Comparison of ENCODE assay signal across 12 mouse cellular contexts in genomic region chr5:105498429-105499000, GRCm38 (mm10). TPM values are rescaled to one million over a fixed set of nuclear protein-coding genes. Genes with fewer than 3 reads are reported as not detected.
DNase-seq lines count a peak whose midpoint lies in the region; ATAC-seq and TF ChIP-seq lines count a peak whose summit lies in the region.
"Had no signal": no experiment of that assay in that cellular context is flagged by ENCODE, and none has a peak within 500 bp of the region (broad histone marks: within the 10 kb centered on the region; RNA-seq: fewer than 3 reads in every experiment).

No protein-coding gene starts in this region.

- H3K4me2 ChIP-seq in forebrain, embryonic 16.5 days (ENCODE audit: low read length) = no peak overlapping the region
- no peak overlapping the region for H3K4me2 ChIP-seq in neural tube, embryonic 13.5 days
- H3K4me2 ChIP-seq in liver, postnatal 0 days (ENCODE audit: low read depth, low read length) = no peak overlapping the region
- H3K4me2 ChIP-seq: embryonic facial prominence, embryonic 13.5 days had no signal

- H3K36me3 ChIP-seq in ES-E14 (ENCODE audit: control insufficient read depth, insufficient read depth, low read length, poor library complexity, severe bottlenecking) = no peaks in the 10 kb centered on the region
- no peaks in the 10 kb centered on the region for H3K36me3 ChIP-seq in forebrain, embryonic 16.5 days (ENCODE audit: control insufficient read depth, insufficient read depth)
- no peaks in the 10 kb centered on the region for H3K36me3 ChIP-seq in neural tube, embryonic 13.5 days
- no peaks in the 10 kb centered on the region for H3K36me3 ChIP-seq in liver, postnatal 0 days (replicated peaks; ENCODE audit: insufficient read depth, low read length)
- H3K36me3 ChIP-seq: embryonic facial prominence, embryonic 13.5 days had no signal

- no peak for DNase-seq in gastrocnemius, adult 2 months
- DNase-seq in gastrocnemius, postnatal 14 days = no peak
- no peak for DNase-seq in ES-E14 (ENCODE audit: low read depth, low spot score)
- no peak for DNase-seq in spleen, adult 12 weeks (ENCODE audit: low spot score)
- no peak for DNase-seq in liver, postnatal 0 days
- no peak for DNase-seq in cerebellum, postnatal 25 days
- DNase-seq: gastrocnemius, postnatal 25 days; kidney, postnatal 36 days had no signal

- 12% methylated on average over 4 of the region's 4 CpGs for WGBS in forebrain, embryonic 16.5 days
- WGBS in neural tube, embryonic 13.5 days = 25% methylated on average over 4 of the region's 4 CpGs
- 60% methylated on average over 4 of the region's 4 CpGs for WGBS in liver, postnatal 0 days (ENCODE audit: insufficient replicate concordance)

- no peak for TF ChIP-seq CTCF in gastrocnemius, adult 2 months (IDR thresholded peaks at IDR 0.05)
- no peak for TF ChIP-seq CTCF in liver, postnatal 0 days (IDR thresholded peaks at IDR 0.05; ENCODE audit: low read depth)

- no peak overlapping the region for H3K9ac ChIP-seq in ES-E14 (ENCODE audit: insufficient read depth, low read depth, low read length, poor library complexity, severe bottlenecking)
- no peak overlapping the region for H3K9ac ChIP-seq in forebrain, embryonic 16.5 days (replicated peaks; ENCODE audit: low read depth, low read length)
- no peak overlapping the region for H3K9ac ChIP-seq in neural tube, embryonic 13.5 days
- no peak overlapping the region for H3K9ac ChIP-seq in liver, postnatal 0 days (replicated peaks)
- H3K9ac ChIP-seq: embryonic facial prominence, embryonic 13.5 days had no signal

- intact Hi-C loops in gastrocnemius, adult 2 months (cut with DNase I) = loop anchor here (5.0 to 10.0 kb wide), 2 partner anchors 91 to 376 kb away; partner anchors contain the start of gene Zfp326
- intact Hi-C loops in gastrocnemius, postnatal 14 days (cut with DNase I; ENCODE audit: low total_unique reads) = no loop called here

- no peak overlapping the region for H3K4me3 ChIP-seq in gastrocnemius, adult 2 months
- H3K4me3 ChIP-seq in ES-E14 (ENCODE audit: insufficient read depth in 1 of 2, low read depth in 1 of 2, low read length in 2 of 2, poor library complexity in 1 of 2, severe bottlenecking in 1 of 2) = no peak overlapping the region
- H3K4me3 ChIP-seq in forebrain, embryonic 16.5 days (replicated peaks; ENCODE audit: low read length) = no peak overlapping the region
- H3K4me3 ChIP-seq in neural tube, embryonic 13.5 days = no peak overlapping the region
- no peak overlapping the region for H3K4me3 ChIP-seq in liver, postnatal 0 days (ENCODE audit: low read depth, low read length)
- H3K4me3 ChIP-seq: embryonic facial prominence, embryonic 13.5 days had no signal

- in situ Hi-C loops in ES-E14 (cut with MboI; ENCODE audit: low sequenced_read_pairs in 2 of 2, unreplicated experiment in 2 of 2) = no loop called here

- TF ChIP-seq EP300 in liver, postnatal 0 days (IDR thresholded peaks at IDR 0.05; ENCODE audit: low read depth) = no peak

- H3K27ac ChIP-seq in gastrocnemius, adult 2 months = peak overlapping the region; percentile 28; the same call in 1 of the 2 replicates
- H3K27ac ChIP-seq in ES-E14 (ENCODE audit: insufficient read depth, low read depth, low read length, poor library complexity, severe bottlenecking) = peak overlapping the region; percentile 16; the same call in 1 of the 2 replicates
- H3K27ac ChIP-seq in forebrain, embryonic 16.5 days (ENCODE audit: low read length) = peak overlapping the region; percentile 27; the same call in 1 of the 2 replicates
- peak overlapping the region; percentile 46; the same call in 1 of the 2 replicates for H3K27ac ChIP-seq in neural tube, embryonic 13.5 days (replicated peaks)
- no peak overlapping the region for H3K27ac ChIP-seq in liver, postnatal 0 days (ENCODE audit: low read depth)
- H3K27ac ChIP-seq: embryonic facial prominence, embryonic 13.5 days; macrophage had no signal

- H3K9me3 ChIP-seq in ES-E14 (ENCODE audit: control insufficient read depth, insufficient read depth, low read depth, low read length) = no peaks in the 10 kb centered on the region
- H3K9me3 ChIP-seq in forebrain, embryonic 16.5 days (ENCODE audit: control insufficient read depth, low read length) = no peaks in the 10 kb centered on the region
- no peaks in the 10 kb centered on the region for H3K9me3 ChIP-seq in neural tube, embryonic 13.5 days
- peaks cover 2% of the 10 kb centered on the region; the same call in 1 of the 2 replicates for H3K9me3 ChIP-seq in liver, postnatal 0 days (ENCODE audit: low read length)
- H3K9me3 ChIP-seq: embryonic facial prominence, embryonic 13.5 days had no signal

- H3K27me3 ChIP-seq in forebrain, embryonic 16.5 days (replicated peaks; ENCODE audit: control insufficient read depth, insufficient read depth, low read length) = 0 out of 2 replicates have a peak, but pooled peaks cover 3% of the 10 kb centered on the region
- H3K27me3 ChIP-seq in neural tube, embryonic 13.5 days = peaks cover under 1% of the 10 kb centered on the region
- H3K27me3 ChIP-seq in liver, postnatal 0 days (ENCODE audit: insufficient read depth, low read length) = 0 out of 2 replicates have a peak, but pooled peaks cover 2% of the 10 kb centered on the region
- H3K27me3 ChIP-seq: embryonic facial prominence, embryonic 13.5 days had no signal

- ATAC-seq in forebrain, embryonic 16.5 days = 0 out of 2 replicates have a peak, but pooled peaks have one; percentile 22
- no peak for ATAC-seq in neural tube, embryonic 13.5 days (ENCODE audit: low read depth)
- ATAC-seq in liver, postnatal 0 days = no peak

- peaks cover 9 to 35% of the 10 kb centered on the region in 2 experiments; a peak in 3 of 4 replicates for H3K4me1 ChIP-seq in ES-E14 (ENCODE audit: control insufficient read depth in 2 of 2, insufficient read depth in 2 of 2, low read length in 2 of 2, poor library complexity in 1 of 2)
- H3K4me1 ChIP-seq in forebrain, embryonic 16.5 days (replicated peaks; ENCODE audit: control insufficient read depth, insufficient read depth, low read length) = peaks cover 34% of the 10 kb centered on the region
- peaks cover 60% of the 10 kb centered on the region for H3K4me1 ChIP-seq in neural tube, embryonic 13.5 days (replicated peaks)
- H3K4me1 ChIP-seq in liver, postnatal 0 days (ENCODE audit: insufficient read depth) = peaks cover 10% of the 10 kb centered on the region

TF ChIP-seq in ES-E14, 5 proteins besides CTCF, POLR2A, EP300 and RAD21:
- TF ChIP-seq CHD2 (IDR thresholded peaks at IDR 0.05; ENCODE audit: low read depth, low read length) (no peak), HCFC1 (IDR thresholded peaks at IDR 0.05; ENCODE audit: borderline replicate concordance, insufficient read depth, low read length) (no peak), ZNF384 (IDR thresholded peaks at IDR 0.05; ENCODE audit: low read depth, low read length) (no peak)
TF ChIP-seq in ES-E14: peak in this region for 0.

RNA-seq across cellular contexts. Expression of gene Lrrc8c, which starts 20.7 kb away (rescaled TPM):
- 10 to 100 TPM in 1 of 2 experiments, 1 to 10 TPM in 1; 8.1 to 17.0 TPM for total RNA-seq in gastrocnemius, adult 2 months (2021)
- total RNA-seq in gastrocnemius, postnatal 14 days (2021) = 10 to 100 TPM; 15.1 to 17.9 TPM
- 8.4 and 9.4 TPM in 2 replicates for total RNA-seq in ES-E14 (2012; rRNA removed)
- 12.0 and 12.5 TPM in 2 replicates for polyA plus RNA-seq in forebrain, embryonic 16.5 days (2015; fragmentation: Nextera tagmentation; extraction: Ambion mirVana)
- polyA plus RNA-seq in neural tube, embryonic 13.5 days (2015; fragmentation: Nextera tagmentation; extraction: Ambion mirVana) = 10.3 and 15.1 TPM in 2 replicates
- polyA plus RNA-seq in liver, postnatal 0 days (2015; fragmentation: Nextera tagmentation; extraction: Ambion mirVana) = 8.3 and 9.8 TPM in 2 replicates
